Mouse (Mus musculus): ENCODE measurements around the gene B3gnt2. TPM values are rescaled to one million over a fixed set of nuclear protein-coding genes. Genes with fewer than 3 reads are reported as not detected.

B3gnt2 gene
- polyA plus RNA-seq, 1 experiment, result 13.1 TPM

DNA sequence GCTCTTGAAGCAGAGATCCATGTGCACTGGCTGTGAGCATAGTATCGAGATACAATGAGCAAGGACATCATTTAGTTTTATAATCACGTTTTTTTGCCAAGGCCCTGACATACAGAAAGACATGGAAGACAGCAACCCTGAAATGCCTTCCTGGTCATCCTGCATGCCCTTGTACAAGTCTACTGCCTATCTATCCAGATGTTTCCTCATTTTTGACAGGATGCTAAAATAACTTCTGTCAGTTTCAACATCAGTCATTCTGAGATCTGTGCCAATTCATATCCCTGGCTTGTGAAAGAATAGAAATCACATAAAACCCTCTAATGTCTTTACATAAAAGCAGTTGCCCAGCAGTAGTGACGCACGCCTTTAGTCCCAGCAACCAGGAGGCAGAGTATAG lies 36.4 kb upstream of the B3gnt2 start:
- Histone ChIP-seq H3K4me2 (ENCODE audit: low read depth) (no peak overlapping the region), H3K36me3 (ENCODE audit: control insufficient read depth, insufficient read depth) (no peaks in the 10 kb centered on the region), H3K27me3 (ENCODE audit: control insufficient read depth, insufficient read depth, insufficient read length) (no peaks in the 10 kb centered on the region), H3K4me3 (no peak overlapping the region), H3K79me2 (ENCODE audit: control insufficient read depth, insufficient read depth) (no peaks in the 10 kb centered on the region), H3ac (ENCODE audit: control insufficient read depth, insufficient read length) (no peak overlapping the region)
- TF ChIP-seq POLR2AphosphoS2 (IDR thresholded peaks at IDR 0.05; ENCODE audit: insufficient read length, low read depth) (no peak), CEBPB (IDR thresholded peaks at IDR 0.05; ENCODE audit: insufficient read depth, poor library complexity, severe bottlenecking) (no peak), MAX (IDR thresholded peaks at IDR 0.05; ENCODE audit: low read depth) (no peak), REST (IDR thresholded peaks at IDR 0.05; ENCODE audit: insufficient read depth, insufficient read length) (no peak), E2F4 (IDR thresholded peaks at IDR 0.05; ENCODE audit: insufficient read depth) (no peak), MYOD1 (IDR thresholded peaks at IDR 0.05; ENCODE audit: control insufficient read depth in 1 of 3, insufficient read length in 2 of 3, low read depth in 2 of 3) (no peak), TCF12 (IDR thresholded peaks at IDR 0.05; ENCODE audit: insufficient read depth, poor library complexity, severe bottlenecking) (no peak), MYOG (IDR thresholded peaks at IDR 0.05; ENCODE audit: control insufficient read depth in 1 of 3, insufficient read depth in 1 of 3, insufficient read length in 2 of 3, low read depth in 2 of 3) (no peak), SRF (IDR thresholded peaks at IDR 0.05; ENCODE audit: control insufficient read depth, insufficient read length, low read depth) (no peak), TCF3 (IDR thresholded peaks at IDR 0.05; ENCODE audit: insufficient read length, low read depth) (no peak), POLR2A (IDR thresholded peaks at IDR 0.05; ENCODE audit: insufficient read length, low read depth) (no peak)

GRCm38 (mm10) chr11:22893075-22893474 lies 32.3 kb upstream of the B3gnt2 start:
- Histone ChIP-seq H3K4me3 (no peak overlapping the region), H3K4me2 (ENCODE audit: low read depth) (no peak overlapping the region), H3K36me3 (ENCODE audit: control insufficient read depth, insufficient read depth) (no peaks in the 10 kb centered on the region), H3K27me3 (ENCODE audit: control insufficient read depth, insufficient read depth, insufficient read length) (no peaks in the 10 kb centered on the region), H3ac (ENCODE audit: control insufficient read depth, insufficient read length) (no peak overlapping the region), H3K79me2 (ENCODE audit: control insufficient read depth, insufficient read depth) (no peaks in the 10 kb centered on the region)
- TF ChIP-seq REST (IDR thresholded peaks at IDR 0.05; ENCODE audit: insufficient read depth, insufficient read length), result no peak
- TF ChIP-seq MAX (IDR thresholded peaks at IDR 0.05; ENCODE audit: low read depth), result no peak
- TF ChIP-seq MYOG (IDR thresholded peaks at IDR 0.05; ENCODE audit: control insufficient read depth in 1 of 3, insufficient read depth in 1 of 3, insufficient read length in 2 of 3, low read depth in 2 of 3), result no peak
- no peak for TF ChIP-seq TCF12 (IDR thresholded peaks at IDR 0.05; ENCODE audit: insufficient read depth, poor library complexity, severe bottlenecking)

- no peak overlapping the region for H3ac ChIP-seq (ENCODE audit: control insufficient read depth, insufficient read length)
- no peak overlapping the region for H3K4me2 ChIP-seq (ENCODE audit: low read depth)
- H3K27me3 ChIP-seq (ENCODE audit: control insufficient read depth, insufficient read depth, insufficient read length), result no peaks in the 10 kb centered on the region
- H3K36me3 ChIP-seq (ENCODE audit: control insufficient read depth, insufficient read depth), result no peaks in the 10 kb centered on the region
- H3K4me3 ChIP-seq, result no peak overlapping the region
- TF ChIP-seq MYOD1 (IDR thresholded peaks at IDR 0.05; ENCODE audit: control insufficient read depth in 1 of 3, insufficient read length in 2 of 3, low read depth in 2 of 3) (no peak), TCF3 (IDR thresholded peaks at IDR 0.05; ENCODE audit: insufficient read length, low read depth) (no peak), MAX (IDR thresholded peaks at IDR 0.05; ENCODE audit: low read depth) (no peak), CEBPB (IDR thresholded peaks at IDR 0.05; ENCODE audit: insufficient read depth, poor library complexity, severe bottlenecking) (no peak), E2F4 (IDR thresholded peaks at IDR 0.05; ENCODE audit: insufficient read depth) (no peak), MYOG (IDR thresholded peaks at IDR 0.05; ENCODE audit: control insufficient read depth in 1 of 3, insufficient read depth in 1 of 3, insufficient read length in 2 of 3, low read depth in 2 of 3) (no peak), SRF (IDR thresholded peaks at IDR 0.05; ENCODE audit: control insufficient read depth, insufficient read length, low read depth) (no peak), USF1 (IDR thresholded peaks at IDR 0.05; ENCODE audit: low read depth) (no peak)
- H3K79me2 ChIP-seq (ENCODE audit: control insufficient read depth, insufficient read depth), result no peaks in the 10 kb centered on the region
These were observed 31.7 kb upstream of the B3gnt2 start for GRCm38 (mm10) chr11:22892466-22892865.

- H3K36me3 ChIP-seq (ENCODE audit: control insufficient read depth, insufficient read depth), result no peaks in the 10 kb centered on the region
- peak overlapping the region; percentile 45 for H3K4me2 ChIP-seq (ENCODE audit: low read depth)
- H3K4me3 ChIP-seq, result no peak overlapping the region
- H3K79me2 ChIP-seq (ENCODE audit: control insufficient read depth, insufficient read depth), result no peaks in the 10 kb centered on the region
- H3ac ChIP-seq (ENCODE audit: control insufficient read depth, insufficient read length), result no peak overlapping the region
- H3K27me3 ChIP-seq (ENCODE audit: control insufficient read depth, insufficient read depth, insufficient read length), result no peaks in the 10 kb centered on the region
- TF ChIP-seq MYOG (IDR thresholded peaks at IDR 0.05; ENCODE audit: control insufficient read depth in 1 of 3, insufficient read depth in 1 of 3, insufficient read length in 2 of 3, low read depth in 2 of 3) (peak in 2 of 3 experiments; percentile 40 to 86), MYOD1 (IDR thresholded peaks at IDR 0.05; ENCODE audit: control insufficient read depth in 1 of 3, insufficient read length in 2 of 3, low read depth in 2 of 3) (peak in 2 of 3 experiments; percentile 58 to 65), TCF12 (IDR thresholded peaks at IDR 0.05; ENCODE audit: insufficient read depth, poor library complexity, severe bottlenecking) (no peak), SRF (IDR thresholded peaks at IDR 0.05; ENCODE audit: control insufficient read depth, insufficient read length, low read depth) (no peak), CEBPB (IDR thresholded peaks at IDR 0.05; ENCODE audit: insufficient read depth, poor library complexity, severe bottlenecking) (0 out of 2 replicates have a peak, but pooled peaks have one; percentile 64), REST (IDR thresholded peaks at IDR 0.05; ENCODE audit: insufficient read depth, insufficient read length) (no peak), TCF3 (IDR thresholded peaks at IDR 0.05; ENCODE audit: insufficient read length, low read depth) (peak; percentile 17), POLR2A (IDR thresholded peaks at IDR 0.05; ENCODE audit: insufficient read length, low read depth) (no peak), POLR2AphosphoS2 (IDR thresholded peaks at IDR 0.05; ENCODE audit: insufficient read length, low read depth) (no peak)
These were observed 31.1 kb upstream of the B3gnt2 start for GRCm38 (mm10) chr11:22891876-22892275.

GRCm38 (mm10) chr11:22891242-22891641 lies 30.5 kb upstream of the B3gnt2 start:
- Histone ChIP-seq H3ac (ENCODE audit: control insufficient read depth, insufficient read length) (no peak overlapping the region), H3K36me3 (ENCODE audit: control insufficient read depth, insufficient read depth) (no peaks in the 10 kb centered on the region), H3K4me3 (no peak overlapping the region), H3K27me3 (ENCODE audit: control insufficient read depth, insufficient read depth, insufficient read length) (no peaks in the 10 kb centered on the region), H3K79me2 (ENCODE audit: control insufficient read depth, insufficient read depth) (no peaks in the 10 kb centered on the region), H3K4me2 (ENCODE audit: low read depth) (peak overlapping the region; percentile 45)
- no peak for TF ChIP-seq REST (IDR thresholded peaks at IDR 0.05; ENCODE audit: insufficient read depth, insufficient read length)
- no peak for TF ChIP-seq TCF3 (IDR thresholded peaks at IDR 0.05; ENCODE audit: insufficient read length, low read depth)
- TF ChIP-seq POLR2A (IDR thresholded peaks at IDR 0.05; ENCODE audit: insufficient read length, low read depth), result no peak
- TF ChIP-seq CEBPB (IDR thresholded peaks at IDR 0.05; ENCODE audit: insufficient read depth, poor library complexity, severe bottlenecking), result 0 out of 2 replicates have a peak, but pooled peaks have one; percentile 18
- no peak for TF ChIP-seq SRF (IDR thresholded peaks at IDR 0.05; ENCODE audit: control insufficient read depth, insufficient read length, low read depth)
- TF ChIP-seq MYOD1 (IDR thresholded peaks at IDR 0.05; ENCODE audit: control insufficient read depth in 1 of 3, insufficient read length in 2 of 3, low read depth in 2 of 3), result peak in 2 of 3 experiments; percentile 23 to 43
- no peak for TF ChIP-seq MAX (IDR thresholded peaks at IDR 0.05; ENCODE audit: low read depth)
- peak in 1 of 3 experiments; percentile 63 for TF ChIP-seq MYOG (IDR thresholded peaks at IDR 0.05; ENCODE audit: control insufficient read depth in 1 of 3, insufficient read depth in 1 of 3, insufficient read length in 2 of 3, low read depth in 2 of 3)
- TF ChIP-seq E2F4 (IDR thresholded peaks at IDR 0.05; ENCODE audit: insufficient read depth), result no peak
- TF ChIP-seq USF1 (IDR thresholded peaks at IDR 0.05; ENCODE audit: low read depth), result no peak
- peak; percentile 14 for TF ChIP-seq TCF12 (IDR thresholded peaks at IDR 0.05; ENCODE audit: insufficient read depth, poor library complexity, severe bottlenecking)
- no peak for TF ChIP-seq POLR2AphosphoS2 (IDR thresholded peaks at IDR 0.05; ENCODE audit: insufficient read length, low read depth)

Measured in myocyte (in vitro differentiated cells).